Mouse (Mus musculus) embryonic facial prominence, embryonic 12.5 days (tissue): ENCODE results near the gene Slco2b1. TPM values are rescaled to one million over a fixed set of nuclear protein-coding genes. Genes with fewer than 3 reads are reported as not detected.

Source experiments
- ATAC-seq: fragments of 200-750 bp; cut with Nextera tagmentation; 2 replicates; pipeline ENCODE4 v1.8.0; 2017; ENCODE audit not compliant: insufficient number of reproducible peaks, insufficient read depth, low FRiP score, low TSS enrichment
- H3K27ac ChIP-seq: fragments of 300-500 bp; sonication (generic); 2 replicates; pipeline ENCODE4 v1.5.1; 2016; ENCODE audit warnings: mild to moderate bottlenecking
- H3K27me3 ChIP-seq: fragments of 300-500 bp; sonication (generic); 2 replicates; pipeline ENCODE4 v1.6.1; 2016; ENCODE audit warnings: mild to moderate bottlenecking, moderate library complexity
- H3K36me3 ChIP-seq: fragments of 300-500 bp; sonication (generic); 2 replicates; pipeline ENCODE4 v1.6.1; 2016; ENCODE audit warnings: mild to moderate bottlenecking
- H3K4me1 ChIP-seq: fragments of 300-500 bp; sonication (generic); 2 replicates; pipeline ENCODE4 v1.6.1; 2016
- H3K4me2 ChIP-seq: fragments of 300-500 bp; sonication (generic); replicated peaks from 2 replicates; pipeline ENCODE4 v1.6.1; 2016; ENCODE audit warnings: mild to moderate bottlenecking, moderate library complexity
- H3K4me3 ChIP-seq: fragments of 300-500 bp; sonication (generic); 2 replicates; pipeline ENCODE4 v1.5.1; 2016; ENCODE audit warnings: mild to moderate bottlenecking
- H3K9ac ChIP-seq: fragments of 300-500 bp; sonication (generic); 2 replicates; pipeline ENCODE4 v1.6.1; 2016; ENCODE audit warnings: mild to moderate bottlenecking, moderate library complexity
- H3K9me3 ChIP-seq: fragments of 300-500 bp; sonication (generic); 2 replicates; pipeline ENCODE4 v1.6.1; 2016; ENCODE audit warnings: mild to moderate bottlenecking, moderate library complexity
- WGBS: fragments of 180-500 bp; shearing (Covaris S2); methylation state at CpG from one replicate; pipeline ENCODE4 v1.1.7; 2016; 5-methylcytosine and 5-hydroxymethylcytosine counted together
- polyA plus RNA-seq: library from polyadenylated mRNA; unstranded; fragments of >200 nt; fragmentation: Nextera tagmentation; extraction: Ambion mirVana; gene quantifications from 2 replicates; pipeline ENCODE4 v1.2.1, GENCODE M21; 2016

Gene Slco2b1
- polyA plus RNA-seq, 1 experiment from 2014 or later: 2.2 TPM

- H3K9ac ChIP-seq: no peak overlapping the region
- ATAC-seq: no peak
- no peak overlapping the region for H3K4me3 ChIP-seq
- H3K4me1 ChIP-seq: 0 out of 2 replicates have a peak, but pooled peaks cover 5% of the 10 kb centered on the region
- no peaks in the 10 kb centered on the region for H3K36me3 ChIP-seq
- H3K27me3 ChIP-seq: no peaks in the 10 kb centered on the region
- H3K9me3 ChIP-seq: no peaks in the 10 kb centered on the region
- H3K4me2 ChIP-seq: no peak overlapping the region
- H3K27ac ChIP-seq: no peak overlapping the region
- 90% methylated on average over 10 of the region's 10 CpGs for WGBS
These were observed 45.2 kb downstream of the Slco2b1 start for GRCm38 (mm10) chr7:99665731-99666452.

DNA sequence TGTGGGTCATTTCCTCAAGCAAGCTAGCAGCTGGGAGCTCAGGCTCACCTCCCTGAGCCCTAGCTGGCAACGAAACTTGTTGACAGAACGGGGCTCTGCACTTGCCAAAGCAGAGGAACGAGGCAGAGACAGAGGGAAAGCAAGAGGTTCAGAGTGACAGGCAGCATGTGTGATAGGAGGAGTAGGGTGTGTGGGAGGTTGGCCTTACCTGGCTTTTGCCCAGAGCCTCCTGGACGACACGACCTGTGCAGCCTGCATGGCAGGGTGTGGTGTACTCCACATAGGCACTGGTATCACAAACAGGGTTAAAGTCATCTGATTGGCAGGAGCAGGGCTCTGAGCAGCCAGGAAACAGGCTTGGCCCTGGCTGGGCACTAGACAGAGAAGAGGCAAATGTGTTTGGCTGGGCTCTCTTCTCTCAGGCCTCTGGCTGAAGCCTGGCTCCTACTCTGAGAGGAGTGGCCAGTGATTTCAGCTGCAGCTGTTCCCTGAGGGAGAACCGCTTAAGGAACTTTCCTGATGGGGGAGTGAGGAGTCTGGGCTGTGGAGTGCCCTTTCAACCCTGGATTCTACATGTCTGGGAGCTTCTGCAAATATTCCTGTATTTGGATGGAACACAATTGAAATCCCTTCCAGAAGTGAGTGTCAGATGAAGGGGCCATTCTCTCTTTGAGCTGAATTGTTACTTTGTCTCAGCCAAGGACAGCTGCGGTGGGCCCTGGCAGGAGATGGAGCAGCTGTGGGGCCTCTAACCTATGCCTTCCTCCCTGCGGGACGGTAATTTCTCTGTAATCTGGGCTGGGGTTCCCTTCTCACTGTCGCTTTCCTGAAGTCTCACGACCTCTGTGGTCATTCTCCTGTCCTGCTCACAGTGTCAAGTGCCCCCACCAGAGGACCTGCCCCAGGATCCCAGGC lies 46.3 kb downstream of the Slco2b1 start:
- no peak for ATAC-seq
- no peak overlapping the region for H3K4me2 ChIP-seq
- 36% methylated on average over 11 of the region's 11 CpGs for WGBS
- H3K4me1 ChIP-seq: 0 out of 2 replicates have a peak, but pooled peaks cover 5% of the 10 kb centered on the region
- no peaks in the 10 kb centered on the region for H3K27me3 ChIP-seq
- no peaks in the 10 kb centered on the region for H3K9me3 ChIP-seq
- no peak overlapping the region for H3K4me3 ChIP-seq
- no peak overlapping the region for H3K9ac ChIP-seq
- no peaks in the 10 kb centered on the region for H3K36me3 ChIP-seq
- H3K27ac ChIP-seq: 0 out of 2 replicates have a peak overlapping the region, but pooled peaks have one; percentile 12

- H3K9me3 ChIP-seq: no peaks in the 10 kb centered on the region
- no peak overlapping the region for H3K4me3 ChIP-seq
- H3K4me2 ChIP-seq: no peak overlapping the region
- 79% methylated on average over 9 of the region's 9 CpGs for WGBS
- no peaks in the 10 kb centered on the region for H3K27me3 ChIP-seq
- H3K27ac ChIP-seq: no peak overlapping the region
- no peak for ATAC-seq
- no peaks in the 10 kb centered on the region for H3K4me1 ChIP-seq
- no peaks in the 10 kb centered on the region for H3K36me3 ChIP-seq
- no peak overlapping the region for H3K9ac ChIP-seq
These were observed 47.5 kb downstream of the Slco2b1 start for GRCm38 (mm10) chr7:99663507-99664220.

GRCm38 (mm10) chr7:99662311-99662710 lies 48.8 kb downstream of the Slco2b1 start:
- Histone ChIP-seq H3K9me3 (no peaks in the 10 kb centered on the region), H3K36me3 (no peaks in the 10 kb centered on the region), H3K9ac (no peak overlapping the region), H3K27ac (no peak overlapping the region), H3K27me3 (no peaks in the 10 kb centered on the region), H3K4me2 (no peak overlapping the region), H3K4me1 (no peaks in the 10 kb centered on the region), H3K4me3 (no peak overlapping the region)
- no peak for ATAC-seq
- WGBS: 67% methylated on average over 2 of the region's 2 CpGs

- 78% methylated on average over 14 of the region's 14 CpGs for WGBS
- no peaks in the 10 kb centered on the region for H3K4me1 ChIP-seq
- no peaks in the 10 kb centered on the region for H3K27me3 ChIP-seq
- ATAC-seq: no peak
- no peaks in the 10 kb centered on the region for H3K36me3 ChIP-seq
- no peaks in the 10 kb centered on the region for H3K9me3 ChIP-seq
- no peak overlapping the region for H3K27ac ChIP-seq
- no peak overlapping the region for H3K4me2 ChIP-seq
- H3K4me3 ChIP-seq: no peak overlapping the region
- H3K9ac ChIP-seq: no peak overlapping the region
These were observed 49.4 kb downstream of the Slco2b1 start for GRCm38 (mm10) chr7:99661571-99662230.

- Histone ChIP-seq H3K4me2 (no peak overlapping the region), H3K4me3 (no peak overlapping the region), H3K9ac (no peak overlapping the region), H3K27ac (no peak overlapping the region), H3K27me3 (no peaks in the 10 kb centered on the region), H3K4me1 (no peaks in the 10 kb centered on the region), H3K36me3 (no peaks in the 10 kb centered on the region), H3K9me3 (no peaks in the 10 kb centered on the region)
- ATAC-seq: no peak
- WGBS: 92% methylated on average over 9 of the region's 9 CpGs
These were observed 50.1 kb downstream of the Slco2b1 start for GRCm38 (mm10) chr7:99661071-99661470.

DNA sequence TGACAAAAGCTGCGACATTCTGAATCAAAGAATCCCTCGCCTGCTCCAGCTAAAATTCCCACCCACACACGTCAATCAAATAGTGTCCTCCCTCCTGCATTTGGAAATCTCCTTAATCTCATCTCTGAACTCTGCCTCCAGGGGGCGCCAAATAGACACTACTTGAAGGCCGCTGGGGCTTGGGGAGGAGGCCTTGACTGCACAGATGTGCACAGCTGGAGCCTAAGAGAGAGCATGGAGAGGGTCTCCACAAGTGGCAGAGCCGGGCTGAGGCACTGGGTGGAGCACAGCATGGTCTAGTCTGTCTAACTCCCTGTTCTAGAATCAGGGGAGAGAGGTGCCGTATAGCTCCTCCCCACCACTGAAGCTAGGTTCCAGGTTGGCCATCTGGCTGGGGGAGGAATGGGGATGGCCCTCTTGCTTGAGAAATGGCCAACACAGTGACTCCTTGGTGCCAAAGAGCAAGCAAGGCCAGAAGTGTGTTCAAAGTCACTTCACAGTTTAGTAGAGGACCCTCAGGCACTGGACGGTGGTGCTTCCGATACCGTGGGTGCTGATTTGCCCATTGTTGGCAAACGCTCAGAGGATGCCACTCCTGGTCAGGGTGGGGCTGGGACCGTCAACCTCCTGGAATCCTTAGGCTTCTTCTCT lies 51.6 kb downstream of the Slco2b1 start:
- H3K27me3 ChIP-seq: no peaks in the 10 kb centered on the region
- no peaks in the 10 kb centered on the region for H3K36me3 ChIP-seq
- H3K9me3 ChIP-seq: no peaks in the 10 kb centered on the region
- no peak overlapping the region for H3K9ac ChIP-seq
- 43% methylated on average over 12 of the region's 12 CpGs for WGBS
- no peak overlapping the region for H3K4me3 ChIP-seq
- no peak overlapping the region for H3K4me2 ChIP-seq
- no peaks in the 10 kb centered on the region for H3K4me1 ChIP-seq
- peak; percentile 69; the same call in 1 of the 2 replicates for ATAC-seq
- H3K27ac ChIP-seq: no peak overlapping the region

DNA sequence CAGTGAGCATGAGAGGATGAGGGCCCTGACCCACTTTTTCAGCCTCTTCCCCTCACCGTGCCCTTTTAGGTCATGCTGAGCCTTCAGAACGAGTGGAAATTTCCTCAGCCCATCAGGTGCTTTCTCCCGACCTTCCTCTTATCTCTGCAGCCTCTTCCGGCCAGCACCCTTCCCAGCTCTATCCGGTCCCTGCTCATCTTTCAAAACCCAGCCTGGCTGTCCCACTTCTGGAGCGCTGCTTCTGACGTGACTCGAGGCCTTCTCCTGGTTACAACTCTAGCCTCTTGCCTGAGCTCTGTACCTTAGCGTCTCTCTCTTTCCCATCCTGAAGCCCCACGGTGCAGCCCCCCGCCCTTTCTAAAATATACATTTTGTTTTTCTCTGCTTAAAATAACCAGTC lies 56.9 kb downstream of the Slco2b1 start:
- Histone ChIP-seq H3K27me3 (no peaks in the 10 kb centered on the region; the same call in 1 of the 2 replicates), H3K4me3 (no peak overlapping the region), H3K27ac (no peak overlapping the region), H3K4me2 (no peak overlapping the region), H3K36me3 (no peaks in the 10 kb centered on the region), H3K9ac (no peak overlapping the region), H3K9me3 (no peaks in the 10 kb centered on the region), H3K4me1 (no peaks in the 10 kb centered on the region)
- 78% methylated on average over 11 of the region's 11 CpGs for WGBS
- ATAC-seq: no peak

- no peak for ATAC-seq
- Histone ChIP-seq H3K4me2 (no peak overlapping the region), H3K27me3 (no peaks in the 10 kb centered on the region; the same call in 1 of the 2 replicates), H3K9me3 (no peaks in the 10 kb centered on the region), H3K4me3 (no peak overlapping the region), H3K4me1 (no peaks in the 10 kb centered on the region), H3K27ac (no peak overlapping the region), H3K36me3 (no peaks in the 10 kb centered on the region), H3K9ac (no peak overlapping the region)
- WGBS: 70% methylated on average over 4 of the region's 4 CpGs
These were observed 61.6 kb downstream of the Slco2b1 start for GRCm38 (mm10) chr7:99649585-99649984.

- 4% methylated on average over 6 of the region's 6 CpGs for WGBS
- no peaks in the 10 kb centered on the region for H3K27me3 ChIP-seq
- H3K4me2 ChIP-seq: no peak overlapping the region
- H3K9ac ChIP-seq: no peak overlapping the region
- no peak for ATAC-seq
- H3K4me3 ChIP-seq: no peak overlapping the region
- H3K9me3 ChIP-seq: no peaks in the 10 kb centered on the region
- no peaks in the 10 kb centered on the region for H3K4me1 ChIP-seq
- H3K27ac ChIP-seq: no peak overlapping the region
- H3K36me3 ChIP-seq: no peaks in the 10 kb centered on the region
These were observed 62.5 kb downstream of the Slco2b1 start for GRCm38 (mm10) chr7:99648623-99649022.

DNA sequence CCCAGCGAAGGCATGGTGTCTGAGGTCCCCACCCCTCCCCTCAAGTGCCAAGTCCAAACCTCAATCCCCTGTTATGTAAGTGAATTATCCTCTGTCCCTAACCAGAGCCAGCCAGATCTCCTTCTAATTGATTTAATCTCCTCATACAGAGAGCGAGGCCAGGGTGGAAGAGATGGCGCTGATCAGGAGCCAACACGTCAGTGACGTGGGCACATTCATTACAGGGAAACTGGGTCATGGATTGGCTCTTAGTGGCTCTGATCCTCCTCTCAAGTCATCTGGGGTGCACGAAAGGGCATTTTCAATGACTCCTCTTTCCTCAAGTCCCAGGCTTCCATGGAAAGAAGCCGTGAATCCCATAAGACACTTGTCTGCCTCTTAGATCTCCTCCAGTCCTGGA lies 66.4 kb downstream of the Slco2b1 start:
- Histone ChIP-seq H3K4me1 (no peaks in the 10 kb centered on the region), H3K27ac (no peak overlapping the region), H3K9me3 (no peaks in the 10 kb centered on the region), H3K4me3 (no peak overlapping the region), H3K9ac (no peak overlapping the region), H3K4me2 (no peak overlapping the region), H3K27me3 (no peaks in the 10 kb centered on the region), H3K36me3 (no peaks in the 10 kb centered on the region)
- no peak for ATAC-seq
- WGBS: 77% methylated on average over 7 of the region's 7 CpGs
